In genomic region chr2:158745049-158745482, GRCm38 (mm10) we compare ENCODE assay signal across 8 mouse cellular contexts. TPM values are rescaled to one million over a fixed set of nuclear protein-coding genes. Genes with fewer than 3 reads are reported as not detected.
DNase-seq lines count a peak whose midpoint lies in the region; ATAC-seq lines count a peak whose summit lies in the region.

No protein-coding gene starts in this region.

- DNase-seq in forebrain, embryonic 11.5 days (ENCODE audit: low spot score), result peak; percentile 64
- no peak for DNase-seq in forebrain, embryonic 10.5 days (ENCODE audit: extremely low spot score, low spot score)
- peak; percentile 46 to 63 for DNase-seq in spleen, postnatal 36 days (ENCODE audit: low spot score in 2 of 2)
- no peak for DNase-seq in spleen, postnatal 4 days (ENCODE audit: low spot score in 2 of 2)
- DNase-seq in layer of hippocampus, adult 8-10 months (ENCODE audit: low spot score in 2 of 2), result peak; percentile 61 to 66
- peak; percentile 76 for DNase-seq in midbrain, embryonic 14.5 days
- no peak for DNase-seq in gastrocnemius, postnatal 10 days

- no peaks in the 10 kb centered on the region for H3K9me3 ChIP-seq in forebrain, embryonic 11.5 days (ENCODE audit: control insufficient read depth, low read length)
- H3K9me3 ChIP-seq in forebrain, embryonic 10.5 days, result peaks cover 4% of the 10 kb centered on the region; the same call in 1 of the 2 replicates
- no peaks in the 10 kb centered on the region for H3K9me3 ChIP-seq in midbrain, embryonic 14.5 days (ENCODE audit: control insufficient read depth, low read length)

- ATAC-seq in forebrain, embryonic 11.5 days (replicated peaks; ENCODE audit: low FRiP score), result no peak
- 0 out of 2 replicates have a peak, but pooled peaks have one; percentile 32 for ATAC-seq in erythroid progenitor cell, adult 5-6 weeks (replicated peaks; ENCODE audit: low FRiP score, poor library complexity, severe bottlenecking)
- ATAC-seq in midbrain, embryonic 14.5 days (ENCODE audit: low FRiP score, low TSS enrichment), result peak; percentile 34; the same call in 1 of the 2 replicates

- WGBS in forebrain, embryonic 11.5 days, result 33% methylated on average over 2 of the region's 2 CpGs
- 26% methylated on average over 2 of the region's 2 CpGs for WGBS in forebrain, embryonic 10.5 days
- WGBS in midbrain, embryonic 14.5 days, result 21% methylated on average over 2 of the region's 2 CpGs

- H3K4me2 ChIP-seq in forebrain, embryonic 11.5 days (ENCODE audit: low read depth, low read length, severe bottlenecking), result no peak overlapping the region
- no peak overlapping the region for H3K4me2 ChIP-seq in midbrain, embryonic 14.5 days (ENCODE audit: low read length)

- no peak overlapping the region for H3K4me3 ChIP-seq in forebrain, embryonic 11.5 days (ENCODE audit: low read depth, low read length)
- H3K4me3 ChIP-seq in forebrain, embryonic 10.5 days, result no peak overlapping the region
- no peak overlapping the region for H3K4me3 ChIP-seq in midbrain, embryonic 14.5 days (replicated peaks; ENCODE audit: low read depth, low read length)

- H3K27me3 ChIP-seq in forebrain, embryonic 11.5 days (ENCODE audit: control insufficient read depth, insufficient read depth, low read length), result no peaks in the 10 kb centered on the region
- H3K27me3 ChIP-seq in forebrain, embryonic 10.5 days (ENCODE audit: poor library complexity, severe bottlenecking), result no peaks in the 10 kb centered on the region
- no peaks in the 10 kb centered on the region for H3K27me3 ChIP-seq in midbrain, embryonic 14.5 days (ENCODE audit: control insufficient read depth, insufficient read depth, low read length)

- no peaks in the 10 kb centered on the region for H3K4me1 ChIP-seq in forebrain, embryonic 11.5 days (replicated peaks; ENCODE audit: control insufficient read depth, insufficient read depth, low read length)
- peaks cover 9% of the 10 kb centered on the region; the same call in 1 of the 2 replicates for H3K4me1 ChIP-seq in forebrain, embryonic 10.5 days
- H3K4me1 ChIP-seq in midbrain, embryonic 14.5 days (ENCODE audit: control insufficient read depth, insufficient read depth, low read length), result no peaks in the 10 kb centered on the region

- no peaks in the 10 kb centered on the region for H3K36me3 ChIP-seq in forebrain, embryonic 11.5 days (ENCODE audit: control insufficient read depth, insufficient read depth, low read length)
- no peaks in the 10 kb centered on the region for H3K36me3 ChIP-seq in forebrain, embryonic 10.5 days (replicated peaks)
- H3K36me3 ChIP-seq in midbrain, embryonic 14.5 days (ENCODE audit: control insufficient read depth, insufficient read depth, low read length), result no peaks in the 10 kb centered on the region

- no peak overlapping the region for H3K27ac ChIP-seq in forebrain, embryonic 11.5 days (ENCODE audit: low read depth, low read length)
- no peak overlapping the region for H3K27ac ChIP-seq in forebrain, embryonic 10.5 days
- H3K27ac ChIP-seq in midbrain, embryonic 14.5 days (replicated peaks; ENCODE audit: low read depth, low read length), result no peak overlapping the region

- no peak overlapping the region for H3K9ac ChIP-seq in forebrain, embryonic 11.5 days (ENCODE audit: low read length)
- H3K9ac ChIP-seq in midbrain, embryonic 14.5 days (replicated peaks; ENCODE audit: low read length), result no peak overlapping the region

RNA-seq across cellular contexts. Expression of gene Fam83d, which starts 22.8 kb away (rescaled TPM):
- polyA plus RNA-seq in forebrain, embryonic 11.5 days (2014; fragmentation: Nextera tagmentation; extraction: Ambion mirVana), result 54.0 and 57.5 TPM in 2 replicates
- 49.1 and 49.8 TPM in 2 replicates for polyA plus RNA-seq in forebrain, embryonic 10.5 days (2016; fragmentation: Nextera tagmentation; extraction: Ambion mirVana)
- total RNA-seq in erythroid progenitor cell, adult 5-6 weeks (2015; ENCODE audit: low replicate concordance), result 24.3 and 33.2 TPM in 2 replicates
- 26.9 and 28.9 TPM in 2 replicates for total RNA-seq in erythroid progenitor cell, adult 5-6 weeks (2017; ENCODE audit: low replicate concordance)
- 1 to 10 TPM; 2.3 to 4.0 (median 3.3) TPM for total RNA-seq in layer of hippocampus, adult 8-10 months (2022)
- 5.8 and 11.7 TPM in 2 replicates for polyA plus RNA-seq in midbrain, embryonic 14.5 days (2014; fragmentation: Nextera tagmentation; extraction: Ambion mirVana)
- 10 to 100 TPM in 1 of 2 experiments, 1 to 10 TPM in 1; 8.6 to 10.4 TPM for total RNA-seq in gastrocnemius, postnatal 10 days (2021)

RNA-seq across cellular contexts. Expression of gene Dhx35, which starts 49.5 kb away (rescaled TPM):
- 20.4 and 26.1 TPM in 2 replicates for polyA plus RNA-seq in forebrain, embryonic 11.5 days (2014; fragmentation: Nextera tagmentation; extraction: Ambion mirVana)
- 19.2 and 19.6 TPM in 2 replicates for polyA plus RNA-seq in forebrain, embryonic 10.5 days (2016; fragmentation: Nextera tagmentation; extraction: Ambion mirVana)
- 3.2 and 4.6 TPM in 2 replicates for total RNA-seq in erythroid progenitor cell, adult 5-6 weeks (2015; ENCODE audit: low replicate concordance)
- 2.3 and 4.0 TPM in 2 replicates for total RNA-seq in erythroid progenitor cell, adult 5-6 weeks (2017; ENCODE audit: low replicate concordance)
- total RNA-seq in layer of hippocampus, adult 8-10 months (2022), result 10 to 100 TPM; 17.1 to 24.7 (median 19.9) TPM
- polyA plus RNA-seq in midbrain, embryonic 14.5 days (2014; fragmentation: Nextera tagmentation; extraction: Ambion mirVana), result 15.0 and 15.5 TPM in 2 replicates
- 10 to 100 TPM in 1 of 2 experiments, 1 to 10 TPM in 1; 8.2 to 12.9 TPM for total RNA-seq in gastrocnemius, postnatal 10 days (2021)

Comparison
In these comparisons a context has a peak if more than half of its experiments do, and no peak if none do; other contexts are left out.
1. DNase-seq: peak in forebrain, embryonic 11.5 days (single experiment), spleen, postnatal 36 days (2 of 2), layer of hippocampus, adult 8-10 months (2 of 2) and midbrain, embryonic 14.5 days (single experiment); none in forebrain, embryonic 10.5 days (single experiment), spleen, postnatal 4 days (0 of 2) and gastrocnemius, postnatal 10 days (single experiment).